Mouse (Mus musculus): ENCODE measurements around the gene Ceacam10.
"Not testable (repeated sequence)": the region's sequence is repeated elsewhere in the genome, so short reads cannot be mapped to it uniquely, and the experiment has no call there.

Ceacam10 gene

GRCm38 (mm10) chr7:24776918-24777317, at the start of gene Ceacam10:
Ceacam10 (plus strand) TSS chr7:24777206.
- DNase-seq (ENCODE audit: low spot score in 2 of 2): not testable (repeated sequence)

DNA sequence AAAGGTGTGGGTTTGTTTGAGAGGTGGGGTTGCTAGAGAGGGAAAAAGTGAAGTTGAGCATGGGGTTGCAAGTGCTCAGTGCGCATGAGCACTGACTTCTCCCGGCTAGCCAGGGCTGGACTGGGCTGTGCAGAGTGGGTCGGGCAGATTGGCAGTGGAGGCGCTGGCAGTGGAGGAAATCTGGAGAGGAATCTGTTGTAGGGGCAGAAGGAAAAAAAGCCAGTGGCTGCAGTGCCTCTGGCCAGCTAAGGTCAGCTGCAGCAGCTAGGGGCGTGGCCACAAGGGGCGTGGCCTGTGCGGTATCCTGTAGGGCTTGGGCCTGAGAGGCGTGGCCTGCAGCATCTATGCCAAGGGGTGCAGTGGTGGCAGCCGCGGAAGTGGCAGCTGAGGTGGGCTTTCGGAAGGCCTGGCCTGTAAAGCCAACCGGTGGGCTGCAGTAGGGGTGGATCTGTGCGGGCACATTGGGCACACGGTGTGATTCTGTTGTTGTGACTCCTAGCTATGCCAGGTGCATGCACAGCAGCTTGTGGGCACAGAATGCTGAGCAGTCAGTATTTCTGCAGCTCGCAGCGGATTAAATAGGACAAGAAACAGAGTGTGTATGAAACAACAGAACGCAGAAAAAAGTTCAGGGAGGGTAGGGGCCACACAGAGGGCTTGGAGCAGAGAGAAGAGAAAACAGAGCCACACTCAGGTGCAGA, 40.9 kb upstream of the Ceacam10 start:
- no peak for DNase-seq (ENCODE audit: low spot score in 2 of 2)

DNA sequence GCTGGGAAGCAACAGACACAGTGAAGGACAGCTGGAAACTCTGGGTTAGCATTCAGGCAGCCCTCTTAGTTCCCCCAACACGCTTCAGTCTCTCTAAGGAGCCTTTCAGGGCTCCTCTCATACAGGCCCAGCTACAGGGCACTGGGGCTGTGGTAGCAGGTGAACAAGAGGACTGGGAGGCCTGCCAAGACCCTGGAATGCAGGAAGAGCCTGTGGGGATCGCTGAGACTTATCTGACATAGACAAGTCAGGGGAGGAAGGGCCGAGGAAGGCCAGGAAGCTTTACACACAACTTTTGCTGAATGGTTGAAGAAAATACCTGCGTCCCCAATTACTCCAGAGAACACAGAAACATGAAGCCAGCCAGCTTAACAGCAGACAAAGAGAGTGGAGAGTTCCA, 26.3 kb upstream of the Ceacam10 start:
- DNase-seq (ENCODE audit: low spot score in 2 of 2): no peak

DNA sequence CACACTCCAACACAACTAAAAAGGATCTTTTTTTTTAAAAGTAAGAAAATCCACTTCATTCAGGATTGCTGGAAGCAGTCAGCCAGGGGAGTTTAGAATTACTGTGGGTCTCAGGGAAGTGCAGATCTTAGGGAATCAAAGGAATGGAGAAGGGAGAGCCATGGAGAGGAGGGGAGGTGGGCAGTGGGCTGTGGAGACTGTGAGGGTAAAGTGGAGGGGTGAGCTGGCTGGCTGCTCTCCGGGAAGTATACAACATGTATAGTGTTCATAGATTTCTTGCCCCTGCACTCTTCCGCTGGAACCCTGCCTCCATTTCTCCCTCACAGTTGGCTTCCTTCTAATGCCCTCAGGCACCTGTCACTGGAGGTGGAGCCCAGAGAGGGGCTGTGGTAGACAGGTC, 25.4 kb upstream of the Ceacam10 start:
- no peak for DNase-seq (ENCODE audit: low spot score in 2 of 2)

DNA sequence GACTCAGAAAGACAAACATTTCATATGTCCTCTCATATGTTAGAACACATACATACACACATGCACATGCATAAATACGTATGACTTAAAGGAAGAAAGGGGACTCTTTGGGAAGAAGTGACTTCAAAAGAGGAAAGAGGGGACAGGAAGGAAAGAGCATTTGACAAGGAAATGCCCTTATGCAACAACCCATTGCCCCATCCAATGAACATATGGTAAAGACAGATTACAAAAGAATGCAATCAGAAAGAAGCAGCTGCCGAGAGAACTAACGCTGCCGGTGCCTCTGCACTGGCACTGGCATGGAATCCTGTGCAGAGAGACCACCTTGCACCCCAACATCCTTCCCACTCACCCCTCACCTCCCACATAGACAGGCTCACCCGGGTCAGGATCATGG, 23.5 kb upstream of the Ceacam10 start:
- no peak for DNase-seq (ENCODE audit: low spot score in 2 of 2)

GRCm38 (mm10) chr7:24758520-24758919, 18.5 kb upstream of the Ceacam10 start:
- no peak for DNase-seq (ENCODE audit: low spot score in 2 of 2)

GRCm38 (mm10) chr7:24760211-24760610, 16.8 kb upstream of the Ceacam10 start, which contains the start of gene Cd177:
Cd177 (minus strand) TSS chr7:24760311.
- DNase-seq (ENCODE audit: low spot score in 2 of 2): no peak

DNA sequence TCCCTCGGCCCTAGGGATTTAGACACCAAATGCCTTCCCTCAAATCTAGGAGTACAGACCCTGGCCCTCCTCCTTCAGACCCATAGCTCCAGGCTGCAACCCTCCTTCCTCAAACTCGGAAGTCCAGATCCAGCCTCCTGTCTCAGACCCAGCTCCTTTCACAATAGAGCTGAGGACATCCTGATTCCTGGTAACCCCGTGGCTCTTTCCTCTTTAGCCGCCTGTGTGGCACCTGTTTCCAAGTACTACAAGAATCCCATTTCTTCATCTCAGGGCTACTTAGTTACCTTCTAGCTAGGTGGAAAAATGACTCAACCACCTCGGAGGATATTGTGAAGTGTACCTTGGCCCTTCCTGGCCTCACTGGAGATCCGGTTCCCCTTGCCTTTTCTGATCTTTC, 15.8 kb upstream of the Ceacam10 start:
- no peak for DNase-seq (ENCODE audit: low spot score in 2 of 2)

- DNase-seq (ENCODE audit: low spot score in 2 of 2): no peak
Observed at GRCm38 (mm10) chr7:24762574-24762973, 14.4 kb upstream of the Ceacam10 start.

GRCm38 (mm10) chr7:24771361-24771760, 5.6 kb upstream of the Ceacam10 start:
- DNase-seq (ENCODE audit: low spot score in 2 of 2): no peak

DNA sequence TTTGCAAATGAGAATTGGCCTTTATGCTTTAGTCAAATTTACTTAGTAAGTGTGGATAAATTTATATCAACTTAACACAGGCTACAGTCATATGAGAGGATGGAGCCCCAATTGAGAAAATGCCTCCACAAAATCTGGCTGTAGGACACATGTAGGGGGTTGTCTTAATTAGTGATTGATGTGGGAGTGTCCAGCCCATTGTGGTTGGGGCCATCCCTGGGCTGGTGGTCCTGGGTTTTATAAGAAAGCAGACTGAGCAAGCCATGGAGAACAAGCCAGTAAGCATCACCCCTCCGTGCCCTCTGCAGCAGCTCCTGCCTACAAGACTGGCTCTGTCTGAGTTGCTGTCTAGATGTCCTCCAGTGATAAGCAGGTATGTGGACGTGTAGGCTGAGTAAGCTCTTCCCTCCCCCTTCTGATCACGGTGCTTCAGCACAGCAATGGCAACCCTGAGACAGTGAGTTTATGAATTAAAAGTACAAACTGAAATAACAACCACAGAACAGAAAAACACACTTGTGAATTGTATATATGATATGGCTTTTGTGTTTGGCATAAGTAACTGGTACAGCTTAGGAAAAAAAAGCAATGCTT, 3.0 kb upstream of the Ceacam10 start:
- DNase-seq (ENCODE audit: low spot score in 2 of 2): no peak

DNA sequence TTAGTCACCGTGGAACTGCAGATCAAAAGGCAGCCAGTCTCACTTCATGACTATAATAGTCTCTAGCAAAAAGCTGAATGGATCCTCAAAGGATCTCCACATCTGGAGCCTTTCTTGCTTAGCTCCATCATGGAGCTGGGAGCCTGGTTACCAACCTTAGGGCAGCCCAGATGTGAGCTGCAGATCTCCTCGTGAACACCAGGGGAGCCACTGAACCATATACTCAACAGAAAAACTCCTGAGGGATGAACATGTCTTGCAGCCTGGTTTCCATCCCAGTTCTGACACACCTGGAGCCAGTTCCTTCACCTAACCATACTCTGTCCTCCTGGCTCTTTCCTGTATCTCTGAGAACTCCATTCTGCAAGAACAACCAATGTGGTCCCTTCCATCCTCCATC, 861 bp upstream of the Ceacam10 start:
- no peak for DNase-seq (ENCODE audit: low spot score in 2 of 2)

DNA sequence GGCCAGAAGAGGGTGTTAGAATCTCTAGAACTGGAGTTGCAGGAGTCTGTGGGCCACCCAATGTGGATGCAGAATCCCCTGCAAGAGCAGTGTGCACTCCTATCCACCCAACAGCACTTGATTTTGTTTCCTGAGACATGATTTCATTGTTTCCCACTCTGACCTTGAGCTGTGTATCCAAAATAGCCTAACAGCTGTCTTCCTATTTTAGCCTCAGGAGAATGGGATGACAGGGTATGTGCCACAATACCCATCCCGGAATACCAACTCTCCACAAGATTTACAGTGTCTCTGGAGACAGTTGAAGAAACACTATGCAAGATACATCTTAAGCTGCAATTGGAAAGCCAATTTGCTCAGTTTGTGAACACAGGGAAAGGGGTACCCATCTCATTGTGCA, 20.9 kb downstream of the Ceacam10 start:
- no peak for DNase-seq (ENCODE audit: low spot score in 2 of 2)

DNA sequence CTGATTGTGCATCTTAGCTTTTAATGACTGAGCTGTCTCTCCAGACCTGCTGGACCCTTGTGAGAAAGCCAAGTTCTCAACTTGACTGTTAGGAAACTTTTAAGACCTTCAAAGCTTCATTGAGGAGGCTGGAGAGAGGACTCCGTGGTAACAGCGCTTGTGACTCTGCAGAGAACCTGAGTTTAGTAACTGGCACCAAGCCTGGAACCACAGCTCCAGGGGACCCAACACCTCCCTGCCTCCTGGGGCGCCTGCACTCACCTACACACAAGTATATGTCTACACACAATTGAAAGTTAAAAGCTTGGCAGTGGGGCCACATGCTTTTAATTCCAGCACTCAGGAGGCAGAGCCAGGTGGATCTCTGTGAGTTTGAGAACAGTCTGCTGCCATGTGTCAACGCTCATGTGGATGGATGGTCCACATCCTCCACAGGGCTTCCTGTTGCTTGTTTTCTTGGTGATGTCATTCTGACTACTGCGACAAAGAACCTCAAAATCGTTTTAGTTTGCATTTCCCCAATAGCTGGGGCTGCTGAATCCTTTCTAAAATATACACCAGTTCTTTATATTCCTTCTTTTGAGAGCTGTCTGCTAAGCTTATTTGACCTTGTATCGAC, 25.3 kb downstream of the Ceacam10 start:
- no peak for DNase-seq (ENCODE audit: low spot score in 2 of 2)

- no peak for DNase-seq (ENCODE audit: low spot score in 2 of 2)
Observed at GRCm38 (mm10) chr7:24804826-24805225, 27.8 kb downstream of the Ceacam10 start.

DNA sequence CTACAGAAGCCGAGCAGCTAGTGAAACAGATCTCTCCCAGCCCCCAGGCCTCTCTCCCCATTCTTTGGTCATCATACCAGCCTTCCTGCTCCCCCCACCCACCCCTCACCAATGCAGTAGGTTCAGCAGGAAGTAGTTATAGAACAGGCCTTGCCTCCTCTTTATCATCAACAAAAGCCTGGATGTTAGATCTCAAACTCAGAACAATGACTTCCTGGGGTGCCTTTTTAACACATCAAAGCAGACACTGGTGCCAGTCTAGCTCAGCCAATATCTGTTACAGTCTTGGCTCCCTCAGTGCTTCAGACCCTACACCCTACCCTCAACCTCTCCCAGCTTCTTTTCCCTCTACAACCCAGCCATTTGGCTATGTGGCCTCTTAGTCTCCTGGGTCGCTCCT, 32.0 kb downstream of the Ceacam10 start:
- no peak for DNase-seq (ENCODE audit: low spot score in 2 of 2)

DNA sequence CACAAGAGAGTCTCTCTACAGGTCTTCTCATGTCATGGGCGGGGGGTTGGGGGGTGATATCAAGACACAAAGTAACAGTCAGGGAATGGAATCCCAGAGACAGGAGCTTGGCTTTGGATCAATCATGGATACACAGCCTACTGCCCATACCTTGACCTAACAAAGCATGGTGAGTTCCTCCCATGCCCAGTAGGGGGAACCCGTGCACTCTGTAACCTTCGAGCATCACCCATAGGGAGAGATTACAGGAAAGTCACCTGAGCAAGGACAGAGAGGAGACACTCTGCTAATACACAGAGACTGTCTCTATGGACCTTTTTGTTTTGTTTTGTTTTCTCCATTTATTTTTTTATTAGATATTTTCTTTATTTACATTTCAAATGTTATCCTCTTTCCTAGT, 40.5 kb downstream of the Ceacam10 start:
- peak; percentile 61 to 78 for DNase-seq (ENCODE audit: low spot score in 2 of 2)

GRCm38 (mm10) chr7:24824452-24824851, 47.4 kb downstream of the Ceacam10 start:
- DNase-seq (ENCODE audit: low spot score in 2 of 2): no peak

- DNase-seq (ENCODE audit: low spot score in 2 of 2): no peak
Observed at GRCm38 (mm10) chr7:24827181-24827580, 50.2 kb downstream of the Ceacam10 start.

Measured in natural killer cell, adult 2 months (primary cell).